In the genomic region with DNA sequence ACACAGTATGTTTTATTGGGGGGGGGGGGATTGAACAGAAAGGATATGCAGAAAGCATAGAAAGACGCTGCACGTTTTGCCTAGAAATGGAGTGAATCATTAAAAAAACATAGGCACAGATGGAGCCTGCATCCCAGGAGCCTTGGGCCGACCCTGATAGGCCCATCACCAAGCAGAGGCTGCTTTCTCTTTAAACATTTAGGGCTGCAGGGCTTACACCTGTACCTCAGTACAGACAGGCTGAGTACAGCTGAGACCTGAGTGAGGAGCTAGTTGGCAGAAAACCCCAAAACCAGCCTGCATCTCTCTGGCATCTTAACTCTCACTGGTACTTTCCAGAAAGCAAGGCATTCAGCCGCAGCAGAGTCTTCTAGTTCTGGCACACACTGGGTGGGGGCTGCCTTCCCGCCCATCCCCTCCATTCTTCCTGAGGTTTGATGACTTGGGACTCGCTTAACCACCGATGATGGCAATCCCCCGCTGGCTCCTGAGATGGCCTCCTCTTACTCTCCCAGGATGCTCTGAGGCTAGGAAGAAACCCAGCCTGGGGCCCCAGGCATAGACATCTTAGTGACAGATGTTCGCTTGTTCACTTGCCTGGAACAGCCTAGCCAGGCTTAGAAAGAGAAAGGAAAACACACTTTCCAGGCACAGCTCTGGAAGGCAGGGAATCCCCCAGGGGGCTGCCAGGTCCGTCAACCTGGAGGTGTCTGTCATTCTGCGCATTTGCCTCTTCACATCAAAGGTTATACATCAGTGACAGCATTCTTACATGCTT, we compare ENCODE assay signal across 17 mouse cellular contexts.
DNase-seq lines count a peak whose midpoint lies in the region; ATAC-seq and TF ChIP-seq lines count a peak whose summit lies in the region.
"Had no signal": no experiment of that assay in that cellular context is flagged by ENCODE, and none has a peak within 500 bp of the region (broad histone marks: within the 10 kb centered on the region; RNA-seq: fewer than 3 reads in every experiment).

No protein-coding gene starts in this region.

- peak; percentile 34; the same call in 1 of the 2 replicates for ATAC-seq in frontal cortex, adult (ENCODE audit: low TSS enrichment)
- peak; percentile 82 for ATAC-seq in hindbrain, embryonic 13.5 days (ENCODE audit: low FRiP score)
- peak; percentile 75 for ATAC-seq in midbrain, embryonic 15.5 days (replicated peaks)
- ATAC-seq: intestine, embryonic 16.5 days had no signal

- in situ Hi-C loops in CH12.LX (cut with MboI; ENCODE audit: low pct_ligation_motif_present, low pct_unique_long_range_greater_than_20kb, low sequenced_read_pairs), result no loop called here

- TF ChIP-seq EP300 in CH12.LX (IDR thresholded peaks at IDR 0.05; ENCODE audit: low read length), result peak; percentile 42; the same call in 1 of the 2 replicates

- H3K79me2 ChIP-seq in CH12.LX (replicated peaks; ENCODE audit: control insufficient read depth, extremely low read depth, insufficient read depth, poor library complexity, severe bottlenecking), result no peaks in the 10 kb centered on the region

- H3K27me3 ChIP-seq in CH12.LX (replicated peaks), result no peaks in the 10 kb centered on the region
- no peaks in the 10 kb centered on the region for H3K27me3 ChIP-seq in hindbrain, embryonic 13.5 days
- H3K27me3 ChIP-seq in midbrain, embryonic 15.5 days (replicated peaks), result no peaks in the 10 kb centered on the region
- no peaks in the 10 kb centered on the region for H3K27me3 ChIP-seq in heart, embryonic 10.5 days (ENCODE audit: insufficient read depth, poor library complexity, severe bottlenecking)
- H3K27me3 ChIP-seq: embryonic facial prominence, embryonic 15.5 days; heart, embryonic 13.5 days; kidney, embryonic 15.5 days had no signal

- no peaks in the 10 kb centered on the region for H3K36me3 ChIP-seq in CH12.LX (replicated peaks in 1 of 2; ENCODE audit: control insufficient read depth in 1 of 2, insufficient read depth in 1 of 2, low read length in 1 of 2)
- no peaks in the 10 kb centered on the region for H3K36me3 ChIP-seq in hindbrain, embryonic 13.5 days
- H3K36me3 ChIP-seq in midbrain, embryonic 15.5 days (replicated peaks), result no peaks in the 10 kb centered on the region
- no peaks in the 10 kb centered on the region for H3K36me3 ChIP-seq in heart, embryonic 10.5 days
- H3K36me3 ChIP-seq: embryonic facial prominence, embryonic 15.5 days; heart, embryonic 13.5 days; kidney, embryonic 15.5 days had no signal

- no peak overlapping the region for H3K27ac ChIP-seq in CH12.LX (ENCODE audit: insufficient read depth, low read depth)
- H3K27ac ChIP-seq in hindbrain, embryonic 13.5 days, result peak overlapping the region; percentile 76
- H3K27ac ChIP-seq in midbrain, embryonic 15.5 days, result 0 out of 2 replicates have a peak overlapping the region, but pooled peaks have one; percentile 1
- H3K27ac ChIP-seq in heart, embryonic 10.5 days, result no peak overlapping the region
- H3K27ac ChIP-seq: embryonic facial prominence, embryonic 15.5 days; heart, embryonic 13.5 days; kidney, embryonic 15.5 days had no signal

- H3K9me3 ChIP-seq in CH12.LX (replicated peaks; ENCODE audit: low read length), result peaks cover 9% of the 10 kb centered on the region
- H3K9me3 ChIP-seq in hindbrain, embryonic 13.5 days, result no peaks in the 10 kb centered on the region
- no peaks in the 10 kb centered on the region for H3K9me3 ChIP-seq in midbrain, embryonic 15.5 days
- no peaks in the 10 kb centered on the region for H3K9me3 ChIP-seq in heart, embryonic 10.5 days
- H3K9me3 ChIP-seq: embryonic facial prominence, embryonic 15.5 days; kidney, embryonic 15.5 days had no signal

- no peak overlapping the region for H3K4me2 ChIP-seq in CH12.LX (ENCODE audit: insufficient read depth, low read depth, poor library complexity, severe bottlenecking)
- no peak overlapping the region for H3K4me2 ChIP-seq in hindbrain, embryonic 13.5 days
- no peak overlapping the region for H3K4me2 ChIP-seq in midbrain, embryonic 15.5 days
- H3K4me2 ChIP-seq: embryonic facial prominence, embryonic 15.5 days; heart, embryonic 13.5 days; kidney, embryonic 15.5 days; liver, embryonic 11.5 days had no signal

- TF ChIP-seq POLR2A in CH12.LX (IDR thresholded peaks at IDR 0.05; ENCODE audit: low read depth, low read length), result no peak

- no peak for TF ChIP-seq RAD21 in CH12.LX (IDR thresholded peaks at IDR 0.05; ENCODE audit: low read depth, low read length)

- 50% methylated on average over 11 of the region's 11 CpGs for whole genome bisulfite sequencing in hindbrain, embryonic 13.5 days
- WGBS in midbrain, embryonic 15.5 days, result 60% methylated on average over 11 of the region's 11 CpGs
- 76% methylated on average over 11 of the region's 11 CpGs for WGBS in heart, embryonic 10.5 days

- H3K9ac ChIP-seq in CH12.LX (ENCODE audit: insufficient read depth, low read depth), result no peak overlapping the region
- no peak overlapping the region for H3K9ac ChIP-seq in hindbrain, embryonic 13.5 days
- no peak overlapping the region for H3K9ac ChIP-seq in midbrain, embryonic 15.5 days
- H3K9ac ChIP-seq: embryonic facial prominence, embryonic 15.5 days; heart, embryonic 13.5 days; kidney, embryonic 15.5 days had no signal

- DNase-seq in frontal cortex, postnatal 10 days (ENCODE audit: low spot score in 2 of 2), result no peak
- peak; percentile 10 for DNase-seq in CH12.LX (ENCODE audit: extremely low read depth)
- DNase-seq in gastrocnemius, postnatal 14 days, result no peak
- no peak for DNase-seq in heart, embryonic 10.5 days (ENCODE audit: low spot score)
- DNase-seq: adrenal gland, adult 8-10 months; cerebellum, adult 9-11 months; heart, adult 11 months; lung, adult 18-20 months; right cerebral cortex, postnatal 25 days had no signal

- no peak overlapping the region for H3K4me3 ChIP-seq in CH12.LX (replicated peaks in 1 of 3; ENCODE audit: low read depth in 2 of 3, low read length in 2 of 3, poor library complexity in 1 of 3)
- no peak overlapping the region for H3K4me3 ChIP-seq in hindbrain, embryonic 13.5 days
- H3K4me3 ChIP-seq in midbrain, embryonic 15.5 days, result no peak overlapping the region
- no peak overlapping the region for H3K4me3 ChIP-seq in heart, embryonic 10.5 days
- H3K4me3 ChIP-seq: embryonic facial prominence, embryonic 15.5 days; heart, embryonic 13.5 days; kidney, embryonic 15.5 days had no signal

- TF ChIP-seq CTCF in CH12.LX (conservative IDR thresholded peaks at IDR 0.05 in 1 of 2, IDR thresholded peaks at IDR 0.05 in 1 of 2; ENCODE audit: low read depth in 2 of 2, low read length in 2 of 2), result no peak

- dilution Hi-C loops in CH12.LX (cut with MboI; ENCODE audit: extremely low pct_ligation_motif_present, extremely low pct_unique_long_range_greater_than_20kb, low sequenced_read_pairs), result no loop called here

- H3K4me1 ChIP-seq in CH12.LX (ENCODE audit: control insufficient read depth in 1 of 2, insufficient read depth in 2 of 2), result peaks cover 15 to 34% of the 10 kb centered on the region in 2 experiments
- H3K4me1 ChIP-seq in hindbrain, embryonic 13.5 days (replicated peaks), result peaks cover 11% of the 10 kb centered on the region
- 0 out of 2 replicates have a peak, but pooled peaks cover 4% of the 10 kb centered on the region for H3K4me1 ChIP-seq in midbrain, embryonic 15.5 days
- H3K4me1 ChIP-seq in heart, embryonic 10.5 days, result no peaks in the 10 kb centered on the region
- H3K4me1 ChIP-seq: heart, embryonic 13.5 days; kidney, embryonic 15.5 days had no signal

- intact Hi-C loops in gastrocnemius, postnatal 14 days (cut with DNase I; ENCODE audit: low total_unique reads), result no loop called here

TF ChIP-seq in CH12.LX, 34 proteins besides CTCF, POLR2A, EP300 and RAD21 (continues in another document):
- TF ChIP-seq GABPA (IDR thresholded peaks at IDR 0.05; ENCODE audit: insufficient replicate concordance, low read depth, low read length) (no peak), ZMIZ1 (IDR thresholded peaks at IDR 0.05; ENCODE audit: low read depth, low read length) (no peak), MAZ (IDR thresholded peaks at IDR 0.05; ENCODE audit: low read depth, low read length) (no peak), ELF1 (IDR thresholded peaks at IDR 0.05; ENCODE audit: low read depth, low read length) (no peak), USF2 (conservative IDR thresholded peaks at IDR 0.05; ENCODE audit: low read depth, low read length) (no peak), SMC3 (IDR thresholded peaks at IDR 0.05; ENCODE audit: low read depth, low read length) (no peak), POLR2AphosphoS2 (IDR thresholded peaks at IDR 0.05; ENCODE audit: low read depth, low read length) (no peak), IRF4 (IDR thresholded peaks at IDR 0.05; ENCODE audit: low read depth, low read length) (peak; percentile 35; the same call in 1 of the 2 replicates), TCF12 (IDR thresholded peaks at IDR 0.05; ENCODE audit: low read depth, low read length) (0 out of 2 replicates have a peak, but pooled peaks have one; percentile 17), MXI1 (IDR thresholded peaks at IDR 0.05; ENCODE audit: low read depth, low read length) (no peak), SIN3A (IDR thresholded peaks at IDR 0.05; ENCODE audit: low read length) (no peak), USF1 (IDR thresholded peaks at IDR 0.05; ENCODE audit: low read depth, low read length) (no peak), MEF2A (IDR thresholded peaks at IDR 0.05; ENCODE audit: borderline replicate concordance, low read depth, low read length) (peak; percentile 25; the same call in 1 of the 2 replicates), BHLHE40 (IDR thresholded peaks at IDR 0.05; ENCODE audit: low read depth, low read length) (peak; percentile 25; the same call in 1 of the 2 replicates), JUN (IDR thresholded peaks at IDR 0.05; ENCODE audit: insufficient read depth, low read depth, low read length) (no peak), RCOR1 (conservative IDR thresholded peaks at IDR 0.05; ENCODE audit: low read depth, low read length) (no peak), CHD1 (IDR thresholded peaks at IDR 0.05; ENCODE audit: low read depth, low read length) (no peak), E2F4 (IDR thresholded peaks at IDR 0.05; ENCODE audit: insufficient replicate concordance, low read depth, low read length) (no peak), HCFC1 (IDR thresholded peaks at IDR 0.05; ENCODE audit: low read depth, low read length) (no peak), UBTF (IDR thresholded peaks at IDR 0.05; ENCODE audit: low read depth, low read length) (no peak), NELFE (IDR thresholded peaks at IDR 0.05; ENCODE audit: low read depth, low read length) (no peak), NRF1 (IDR thresholded peaks at IDR 0.05; ENCODE audit: low read depth, low read length) (no peak), CHD2 (IDR thresholded peaks at IDR 0.05; ENCODE audit: low read length) (no peak), ZKSCAN1 (IDR thresholded peaks at IDR 0.05; ENCODE audit: borderline replicate concordance, low read depth, low read length) (no peak), KAT2A (IDR thresholded peaks at IDR 0.05; ENCODE audit: insufficient replicate concordance, low read length) (no peak), ETS1 (conservative IDR thresholded peaks at IDR 0.05; ENCODE audit: low read depth, low read length) (peak; percentile 59), MAFK (IDR thresholded peaks at IDR 0.05; ENCODE audit: insufficient replicate concordance, low read length) (no peak)

Comparison
In these comparisons a context has a peak if more than half of its experiments do, and no peak if none do; other contexts are left out.
1. H3K27ac ChIP-seq: peak in hindbrain, embryonic 13.5 days (single experiment) and midbrain, embryonic 15.5 days (single experiment); none in CH12.LX (single experiment) and heart, embryonic 10.5 days (single experiment).
2. Peak in every context shown above with its lines, with median percentiles within 50 percentile points of each other: ATAC-seq.